Mouse (Mus musculus): Measurements from ENCODE around the gene Rasgrp1. TPM values are rescaled to one million over a fixed set of nuclear protein-coding genes. Genes with fewer than 3 reads are reported as not detected.

Gene Rasgrp1
- polyA plus RNA-seq, 1 experiment from 2014 or later = 0.86 TPM

Other genes with a start within 250 kb of the Rasgrp1 start
- gene Spred1, start 221.6 kb downstream of the Rasgrp1 start, polyA plus RNA-seq (2014; fragmentation: Nextera tagmentation; extraction: Ambion mirVana) = 22.1 and 28.6 TPM in 2 replicates
- gene Fam98b, start 93.3 kb downstream of the Rasgrp1 start, polyA plus RNA-seq (2014; fragmentation: Nextera tagmentation; extraction: Ambion mirVana) = 6.1 and 6.5 TPM in 2 replicates

Data from embryonic facial prominence, embryonic 11.5 days (tissue).